Mouse (Mus musculus): ENCODE data around the gene Gatad2a.

DNA sequence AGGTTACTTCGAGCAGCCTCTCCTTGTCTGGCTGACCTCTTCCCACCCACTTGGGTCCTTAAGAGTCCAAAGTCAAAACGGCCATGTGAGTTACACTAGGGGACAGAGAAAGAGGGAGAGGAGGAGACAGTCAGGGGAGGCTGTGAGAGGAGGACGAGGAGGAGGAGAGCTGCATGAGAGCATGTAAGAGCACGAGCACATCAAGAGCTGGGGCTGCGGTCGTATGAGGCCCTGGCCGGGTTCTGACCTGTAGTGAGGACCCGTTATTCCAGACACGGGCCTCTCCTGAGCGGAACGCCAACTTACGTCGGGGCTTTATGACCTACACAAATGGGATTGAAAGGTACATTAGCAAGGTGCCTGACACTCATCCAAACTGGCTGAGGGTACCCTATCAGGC lies 84.3 kb downstream of the Gatad2a start:
- TF ChIP-seq CTCF (conservative IDR thresholded peaks at IDR 0.05; ENCODE audit: low read length) = no peak
- no peak for TF ChIP-seq NANOG (IDR thresholded peaks at IDR 0.05; ENCODE audit: borderline replicate concordance, low read length)
